Mouse (Mus musculus) heart, postnatal 14 days (tissue): ENCODE results near the gene Zfp804b. TPM values are rescaled to one million over a fixed set of nuclear protein-coding genes. Genes with fewer than 3 reads are reported as not detected.
"Not testable (repeated sequence)": the region's sequence is repeated elsewhere in the genome, so short reads cannot be mapped to it uniquely, and the experiment has no call there.

Experiments used
- DNase-seq, 2 experiments: peaks; one replicate each; pipeline ENCODE4 v3.0.0; 2021 to 2022
- intact Hi-C: fragments of 180-260 bp; cut with DNase I; formaldehyde crosslinking; loops from one replicate; pipeline ENCODE4 v1.15.1; 2025
- long read RNA-seq, 2 experiments: library from polyadenylated mRNA; stranded (forward); transcript quantifications; one replicate each; pipeline ENCODE4 v2.0.0; 2021
- total RNA-seq, 2 experiments: library from RNA; stranded (reverse); gene quantifications; 2 replicates each; pipeline ENCODE4 v1.2.3; 2021

The Zfp804b gene
- total RNA-seq = under 1 TPM; 0.10 to 0.15 TPM
- long read RNA-seq, experiment 1 = 0 reads
- long read RNA-seq, experiment 2 = 0 reads

DNA sequence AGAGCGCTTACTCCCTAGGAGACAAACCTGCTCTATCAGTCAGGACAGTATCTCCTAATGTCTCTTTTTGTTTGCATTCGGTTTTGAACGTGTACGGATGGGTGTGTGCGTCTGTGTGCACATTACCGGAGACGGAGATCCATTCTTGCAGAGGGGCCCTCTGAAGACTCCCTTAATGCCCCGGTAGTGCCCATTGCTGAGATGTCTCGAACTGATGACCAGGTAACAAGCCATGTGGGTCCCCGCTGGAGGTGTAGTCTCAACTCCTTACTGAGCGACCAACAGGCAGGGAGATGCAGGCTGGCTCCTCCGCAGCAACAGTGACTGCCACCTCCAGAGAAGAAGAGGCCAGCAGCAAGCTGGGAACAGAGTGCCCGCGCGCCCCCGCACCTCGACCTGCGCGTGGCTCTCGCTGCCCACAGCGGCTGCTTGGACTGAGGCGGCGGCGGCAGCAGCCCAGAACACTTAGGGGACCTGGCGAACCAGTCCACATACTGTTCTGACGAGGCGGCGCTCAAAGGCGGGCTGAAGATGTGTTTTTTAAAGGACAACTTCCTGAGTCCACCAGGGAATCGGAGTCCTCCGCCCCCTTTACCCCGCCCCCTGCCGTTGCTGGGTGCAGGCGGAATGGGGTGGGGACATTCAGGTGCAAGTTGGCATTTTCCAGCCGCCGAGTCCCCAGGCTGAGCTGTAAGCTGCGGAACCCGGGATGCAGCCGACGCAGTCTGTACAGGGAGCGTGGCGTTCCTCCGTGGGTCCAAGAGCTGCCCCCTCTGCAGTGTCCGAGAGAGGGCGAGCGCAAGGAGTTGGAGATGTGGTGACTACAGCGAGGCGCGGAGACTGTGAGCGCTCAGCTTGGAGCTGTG lies at the start of gene Zfp804b:
TSS of gene Zfp804b (minus strand) at position 612 of the 866 bp plus-strand sequence.
- DNase-seq = peak; percentile 4 to 25
- intact Hi-C loops = loop anchor here (10.0 kb wide), 1 partner anchor 650 kb away; no protein-coding TSS in a partner anchor

DNA sequence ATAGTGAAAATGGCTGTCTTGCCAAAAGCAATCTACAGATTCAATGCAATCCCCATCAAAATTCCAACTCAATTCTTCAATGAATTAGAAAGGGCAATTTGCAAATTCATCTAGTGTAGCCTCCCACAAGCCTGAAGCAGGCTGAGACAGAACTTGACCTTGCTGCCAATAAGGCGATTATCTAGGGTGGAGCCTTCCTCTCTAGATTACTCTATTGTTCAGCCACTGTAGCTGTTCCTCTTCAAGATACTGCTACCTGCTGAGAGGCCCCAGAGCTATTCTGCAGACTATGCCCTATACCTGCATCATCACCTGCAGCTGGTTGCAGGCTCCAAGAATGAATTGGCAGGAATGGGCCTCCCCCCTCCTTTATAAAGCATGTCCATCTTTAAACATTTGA lies 20.1 kb upstream of the Zfp804b start:
- DNase-seq, intact Hi-C loops: not testable (repeated sequence)

DNA sequence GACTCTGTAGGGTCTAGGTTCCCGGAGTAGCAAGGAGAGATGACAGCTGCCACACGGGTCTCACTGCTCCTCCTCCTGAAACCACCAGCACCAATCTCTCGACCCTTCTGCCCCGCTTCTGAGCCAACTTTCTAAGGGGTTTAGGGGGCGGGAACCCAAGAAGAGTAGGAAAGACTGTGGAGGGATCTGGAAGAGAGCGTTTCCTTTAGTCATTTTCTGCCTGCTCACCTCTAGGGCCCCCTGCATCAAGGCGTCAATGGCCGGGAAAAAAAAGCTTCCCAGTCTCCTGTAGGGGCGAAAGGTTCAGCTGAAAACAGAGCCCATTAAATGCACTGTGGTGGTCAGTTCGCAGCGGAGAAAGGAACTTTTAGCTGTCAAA lies 444 bp upstream of the Zfp804b start:
- no peak for DNase-seq
- intact Hi-C loops = loop anchor here (10.0 kb wide), 1 partner anchor 650 kb away; no protein-coding TSS in a partner anchor

DNA sequence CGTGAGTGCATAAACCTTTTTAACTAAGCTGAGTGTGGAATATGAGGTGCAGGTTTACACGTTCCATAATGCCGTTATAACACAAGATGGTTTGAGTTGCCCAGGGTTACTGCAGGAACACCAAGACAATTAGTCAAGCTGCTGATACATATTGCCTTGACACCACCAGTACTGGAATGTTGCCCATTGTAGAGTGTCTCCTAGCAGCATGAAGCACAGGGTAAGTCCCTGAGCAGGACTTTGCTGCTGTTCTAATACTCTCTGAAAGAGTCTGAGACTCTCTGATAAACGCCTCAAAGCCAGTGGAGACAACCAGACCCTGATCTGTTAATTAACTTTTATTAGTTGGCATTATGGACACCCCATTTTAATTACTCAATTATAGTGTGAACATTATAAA lies 19.0 kb downstream of the Zfp804b start:
- DNase-seq = no peak
- intact Hi-C loops = no loop called here

DNA sequence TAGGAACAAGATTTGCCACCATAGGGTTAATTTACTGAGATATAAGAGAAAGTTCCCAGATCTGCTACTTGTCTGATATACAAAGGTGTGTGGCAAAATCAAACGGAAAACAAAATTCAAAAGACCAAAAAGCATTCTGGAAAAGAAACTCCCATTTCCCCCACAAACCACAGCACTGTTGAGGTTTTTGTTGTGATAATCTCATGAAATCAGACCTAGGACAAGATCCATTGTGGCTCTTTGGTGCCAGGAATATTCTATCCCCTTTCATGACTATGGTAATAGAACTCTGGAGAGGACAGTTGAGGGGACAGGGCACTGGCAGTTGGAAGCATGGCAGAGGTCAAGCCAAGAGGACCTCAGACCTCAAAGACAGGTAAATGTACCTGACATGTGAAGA lies 40.7 kb downstream of the Zfp804b start, which contains the start of gene Tex47:
TSS of gene Tex47 (plus strand) at position 301 of the 400 bp plus-strand sequence.
- intact Hi-C loops = no loop called here

DNA sequence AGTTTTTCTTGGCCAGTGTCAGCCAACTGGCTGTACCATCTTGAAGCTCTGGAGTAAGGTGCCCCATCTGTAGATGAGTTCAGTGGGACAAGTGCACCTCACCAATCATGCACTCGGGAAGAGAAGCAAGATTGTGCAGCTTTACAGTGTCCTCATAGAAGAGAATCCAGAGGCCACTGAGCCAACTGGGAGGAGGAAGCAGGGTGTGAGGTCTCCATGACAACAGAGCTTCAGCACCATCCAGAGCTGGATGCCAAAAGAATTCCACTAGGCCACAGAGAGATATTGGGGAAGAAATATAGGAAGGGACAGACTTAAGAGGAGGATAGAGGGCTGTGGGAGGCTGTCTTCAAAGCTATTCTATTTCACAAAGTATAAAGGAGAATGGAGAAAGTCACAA lies 41.6 kb downstream of the Zfp804b start:
- intact Hi-C loops = no loop called here
- DNase-seq = no peak

More for the DNA sequence above, 40.7 kb downstream of the Zfp804b start, which contains the start of gene Tex47:
- no peak for DNase-seq

DNA sequence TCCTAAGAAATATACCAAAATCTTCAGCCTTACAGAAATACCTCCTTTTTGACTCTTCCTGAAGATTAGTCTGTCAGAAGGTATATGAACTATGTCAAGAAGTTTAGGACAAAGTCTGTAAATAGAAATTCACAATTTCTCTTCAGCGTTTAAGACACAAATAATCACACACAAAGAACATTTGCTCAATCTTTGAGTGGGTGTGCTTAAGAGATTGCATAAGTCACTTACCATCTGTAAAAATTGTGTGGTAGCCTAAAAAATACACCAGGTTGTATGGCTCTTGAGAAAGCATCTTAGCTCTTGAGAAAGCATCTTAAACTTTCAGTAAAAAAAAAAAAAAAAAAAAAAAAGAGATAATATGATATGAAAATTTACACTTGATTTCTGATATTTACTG lies 60.2 kb downstream of the Zfp804b start:
- intact Hi-C loops = no loop called here
- no peak for DNase-seq

DNA sequence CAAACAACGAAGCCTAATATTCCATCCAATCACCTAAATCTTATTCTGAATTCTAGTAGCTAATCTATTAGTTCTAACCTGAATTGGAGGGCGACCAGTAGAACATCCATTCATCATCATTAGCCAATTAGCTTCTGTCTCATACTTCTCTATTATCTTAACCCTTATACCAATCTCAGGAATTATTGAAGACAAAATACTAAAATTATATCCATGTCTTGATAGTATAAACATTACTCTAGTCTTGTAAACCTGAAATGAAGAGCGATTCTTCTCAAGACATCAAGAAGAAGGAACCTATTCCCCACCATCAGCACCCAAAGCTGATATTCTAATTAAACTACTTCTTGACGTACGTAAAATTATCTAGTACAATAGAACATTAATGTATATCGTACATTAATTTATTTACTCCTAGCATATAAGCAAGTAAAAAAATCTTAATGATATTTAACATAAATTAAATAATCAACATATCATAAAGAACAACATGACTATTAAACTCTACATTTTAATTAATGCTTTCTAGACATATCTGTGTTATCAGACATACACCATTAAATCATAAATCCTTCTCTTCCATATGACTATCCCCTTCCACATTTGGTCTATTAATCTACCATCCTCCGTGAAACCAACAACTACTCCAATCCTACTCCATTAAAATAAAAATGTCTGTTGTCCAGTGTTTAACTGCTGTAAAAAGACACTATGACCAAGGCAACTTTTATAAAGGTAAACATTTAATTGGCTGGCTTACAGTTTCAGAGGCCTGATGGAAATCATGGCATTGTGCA lies 67.7 kb downstream of the Zfp804b start:
- intact Hi-C loops = no loop called here
- no peak for DNase-seq

DNA sequence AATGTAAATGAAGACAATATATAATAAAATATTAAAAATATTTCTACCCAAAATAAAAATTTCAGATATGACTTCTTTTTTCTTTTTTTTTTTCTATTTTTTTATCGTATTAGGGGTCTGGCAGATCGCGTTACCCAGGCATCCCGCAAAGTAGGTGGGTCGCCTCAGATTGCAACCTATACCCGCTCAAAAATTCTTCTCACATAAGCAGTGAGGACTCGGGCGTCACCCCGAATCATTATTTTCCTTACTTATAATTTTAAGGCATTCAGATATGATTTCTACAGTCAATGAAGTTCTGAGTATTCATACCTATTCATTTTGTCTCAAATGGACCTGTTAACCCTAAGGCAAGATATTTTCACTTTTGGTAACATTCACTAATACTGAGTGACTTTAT lies 167.0 kb downstream of the Zfp804b start:
- intact Hi-C loops = no loop called here

DNA sequence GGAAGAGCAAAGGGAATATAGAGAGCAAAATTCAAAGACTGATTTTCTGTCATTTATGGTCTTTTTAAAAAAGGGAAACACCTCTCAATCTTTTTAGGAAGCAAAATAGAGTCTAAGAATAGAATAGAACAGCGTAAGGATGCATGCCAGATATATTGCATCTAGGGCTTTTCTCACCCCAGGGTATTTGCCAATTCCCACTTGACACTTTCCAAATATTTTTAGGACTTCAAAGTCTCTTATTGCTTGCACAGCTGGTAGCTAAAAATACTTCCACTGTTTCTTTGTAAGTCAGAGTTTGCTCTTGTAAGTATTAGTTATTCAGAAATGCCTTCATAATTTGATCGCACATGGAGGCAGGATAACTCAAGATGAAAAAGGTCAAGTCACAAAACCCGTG lies 204.9 kb downstream of the Zfp804b start:
- intact Hi-C loops = no loop called here
- DNase-seq = no peak

More for the DNA sequence above, 167.0 kb downstream of the Zfp804b start:
- no peak for DNase-seq

DNA sequence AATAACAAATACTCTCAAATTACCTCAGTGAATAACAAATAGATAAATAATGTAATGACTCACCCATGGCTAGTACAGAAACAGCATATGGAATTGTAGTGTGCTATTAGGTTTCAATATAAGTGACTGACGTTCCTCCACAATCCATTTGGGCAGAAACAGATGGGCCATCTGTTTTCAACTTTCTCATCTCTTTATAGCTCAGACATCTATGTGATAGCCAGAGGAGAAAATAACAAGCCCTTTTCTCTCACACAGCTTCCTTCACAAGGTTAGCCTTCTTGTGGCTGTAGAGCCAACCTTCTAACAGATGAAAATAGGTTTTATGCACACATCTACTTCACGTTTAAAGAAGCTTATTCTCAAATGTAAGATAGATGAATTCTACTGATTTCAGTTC lies 242.2 kb downstream of the Zfp804b start:
- intact Hi-C loops = no loop called here
- DNase-seq = no peak

DNA sequence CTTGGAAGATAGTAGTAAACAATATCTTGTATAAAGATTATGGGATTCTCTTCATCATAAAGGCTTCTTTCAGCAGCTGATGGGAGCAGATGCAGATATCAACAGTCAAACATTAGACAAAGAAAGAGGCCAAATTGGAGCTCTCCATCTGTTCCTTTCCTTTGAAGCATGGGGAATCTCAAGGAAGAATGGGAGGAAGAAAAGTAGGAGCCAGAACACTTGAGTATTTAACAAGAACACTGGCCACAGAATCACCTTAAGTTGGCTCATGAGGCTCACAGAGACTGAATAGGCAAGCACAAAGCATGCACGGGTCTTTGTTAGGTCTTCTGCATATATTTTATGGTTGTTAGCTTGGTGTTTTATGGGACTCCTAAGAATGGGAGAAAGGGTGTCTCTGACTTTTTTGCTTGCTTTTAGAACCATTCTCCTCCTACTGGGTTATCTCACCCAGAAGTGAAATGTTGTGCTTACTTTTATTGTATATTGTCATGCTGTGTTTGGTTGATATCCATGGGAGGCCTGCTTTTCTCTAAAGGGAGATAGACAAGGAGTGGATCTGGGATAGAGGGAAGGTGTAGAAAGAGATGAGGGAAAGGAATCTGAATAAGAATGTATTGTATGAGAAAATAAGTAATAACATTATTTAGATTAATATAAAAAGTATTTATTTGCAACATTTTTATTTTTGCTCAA lies 270.5 kb downstream of the Zfp804b start:
- DNase-seq = no peak
- intact Hi-C loops = no loop called here

DNA sequence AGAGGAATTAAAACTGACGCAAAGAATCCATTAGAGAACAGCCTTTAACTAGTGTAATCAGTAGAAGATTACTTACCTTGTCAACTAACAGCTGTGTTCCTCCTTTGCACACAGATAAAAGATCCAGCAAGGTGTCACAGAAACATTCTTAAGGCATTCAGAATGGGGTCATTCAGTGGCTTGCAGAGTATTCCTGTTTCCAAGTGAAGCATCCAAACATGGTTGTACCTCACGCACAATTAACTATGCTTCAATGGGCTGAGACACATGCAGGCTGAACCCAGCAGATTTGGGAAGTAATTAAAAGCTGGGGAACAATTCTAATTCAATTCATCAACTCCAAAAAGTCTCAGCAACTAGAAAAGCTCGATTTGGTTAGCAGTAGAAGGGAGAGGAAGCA lies 337.1 kb downstream of the Zfp804b start:
- intact Hi-C loops = no loop called here
- DNase-seq = no peak

DNA sequence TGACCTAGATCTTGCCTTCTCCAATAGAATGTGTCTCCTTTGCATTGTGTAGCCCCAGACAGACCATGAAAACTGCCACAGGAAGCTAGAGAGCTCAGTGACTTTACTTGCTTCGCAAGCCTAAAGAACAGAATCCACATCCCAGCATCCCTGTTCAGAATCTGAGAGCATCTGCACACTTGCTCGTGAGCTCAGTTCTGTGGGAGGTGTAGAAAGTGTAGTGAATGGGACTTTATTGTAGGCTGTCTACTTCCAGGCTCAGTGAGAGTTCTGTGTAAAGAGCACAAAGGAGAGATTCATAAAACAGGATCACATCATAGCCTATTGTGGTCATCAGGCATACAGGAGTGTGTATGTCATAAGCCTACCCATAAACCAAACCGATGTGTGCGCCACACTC lies 360.6 kb downstream of the Zfp804b start:
- intact Hi-C loops = no loop called here
- DNase-seq = no peak

DNA sequence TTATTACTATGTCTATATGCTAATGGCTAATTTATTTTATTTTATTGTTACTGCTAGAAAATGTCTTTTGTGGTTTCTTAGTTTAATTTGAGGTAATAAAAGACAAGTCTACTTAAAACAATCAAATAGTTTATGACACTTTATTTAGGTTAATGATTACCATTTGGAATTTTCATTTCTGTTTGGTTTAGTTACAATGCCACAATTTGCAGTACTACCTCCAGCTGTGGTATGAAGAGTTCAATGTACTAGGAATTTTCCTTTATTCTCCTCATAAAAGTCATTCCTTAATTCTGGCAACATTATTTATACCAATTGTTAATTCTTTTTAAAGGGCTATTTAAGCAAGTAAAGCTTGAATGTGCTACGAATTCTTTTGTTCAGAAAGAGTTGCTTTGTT lies 409.7 kb downstream of the Zfp804b start:
- intact Hi-C loops = no loop called here
- DNase-seq = no peak

DNA sequence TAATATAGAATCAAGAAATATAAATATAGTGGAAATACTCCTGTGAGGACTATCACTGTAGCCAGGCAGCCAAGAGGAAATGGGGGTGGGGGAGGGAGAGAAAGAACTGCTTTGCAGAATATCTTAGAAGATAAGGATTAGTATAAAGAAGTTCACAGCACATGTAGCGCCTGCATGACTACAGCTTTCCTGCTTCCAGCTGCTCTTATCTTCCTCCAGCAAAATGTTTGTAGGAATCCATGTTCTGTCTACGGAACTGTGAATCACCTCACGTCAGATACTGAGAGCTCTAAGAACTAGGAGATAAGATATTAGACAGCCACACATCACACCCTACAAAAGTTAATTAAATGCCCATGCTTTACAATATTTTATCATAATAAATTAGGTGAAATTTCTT lies 433.3 kb downstream of the Zfp804b start:
- intact Hi-C loops = no loop called here
- DNase-seq = no peak

DNA sequence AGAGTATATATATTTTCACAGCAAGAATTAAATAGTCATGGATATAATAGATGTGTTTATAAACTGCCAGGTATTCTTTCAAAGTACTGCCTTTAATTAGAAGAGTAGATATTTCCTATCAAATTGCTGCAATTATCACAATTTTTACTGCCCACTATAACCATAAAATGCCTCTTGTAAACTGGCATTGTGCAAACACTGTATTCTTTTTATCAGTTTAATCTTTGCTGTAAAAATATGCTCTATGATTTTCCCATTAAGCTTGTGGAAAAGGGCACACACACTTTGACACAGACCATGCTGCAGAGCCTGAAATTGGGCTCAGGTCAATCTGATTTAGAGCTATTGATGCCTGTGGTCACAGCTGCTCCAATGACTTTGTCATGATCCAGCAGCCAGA lies 463.2 kb downstream of the Zfp804b start:
- no peak for DNase-seq
- intact Hi-C loops = no loop called here

DNA sequence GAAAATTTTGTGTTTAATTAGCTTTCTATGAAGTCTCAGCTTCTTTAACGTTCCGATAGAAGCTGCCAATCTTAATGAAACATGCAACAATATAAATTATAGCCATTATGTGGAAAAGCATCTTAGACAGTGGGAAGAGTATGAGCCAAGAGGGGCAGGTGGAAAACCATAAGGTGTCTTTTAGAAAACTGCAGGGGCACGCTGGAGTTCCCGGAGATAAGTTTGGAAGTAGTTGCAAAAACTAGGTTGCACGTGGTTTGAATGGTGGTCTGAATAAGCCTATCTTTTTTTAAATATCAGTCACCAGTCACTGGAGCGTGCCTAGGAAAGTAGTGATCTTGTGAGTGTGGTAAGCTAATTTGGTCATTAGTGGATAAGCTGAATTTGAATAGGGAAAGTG lies 473.0 kb downstream of the Zfp804b start:
- intact Hi-C loops = no loop called here
- DNase-seq = no peak

DNA sequence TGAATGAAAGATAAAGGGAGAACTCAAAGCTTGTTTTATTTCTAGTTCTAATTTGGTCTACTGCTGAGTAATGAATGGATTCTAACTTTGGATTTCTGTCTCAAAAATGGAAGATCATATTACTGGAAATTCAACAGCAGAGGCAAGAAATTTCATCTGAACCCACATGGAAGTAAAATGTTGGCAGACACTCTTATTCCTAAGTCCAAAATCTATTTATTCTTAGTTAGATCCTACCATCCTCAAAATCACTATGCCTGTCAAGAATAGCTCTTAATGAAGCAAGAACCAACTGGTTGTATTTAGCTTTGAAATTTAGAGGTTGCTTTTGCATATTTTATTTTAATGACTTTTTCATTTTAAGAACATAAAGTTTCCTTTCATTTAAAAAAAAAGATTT lies 473.6 kb downstream of the Zfp804b start:
- intact Hi-C loops = no loop called here
- DNase-seq = no peak

DNA sequence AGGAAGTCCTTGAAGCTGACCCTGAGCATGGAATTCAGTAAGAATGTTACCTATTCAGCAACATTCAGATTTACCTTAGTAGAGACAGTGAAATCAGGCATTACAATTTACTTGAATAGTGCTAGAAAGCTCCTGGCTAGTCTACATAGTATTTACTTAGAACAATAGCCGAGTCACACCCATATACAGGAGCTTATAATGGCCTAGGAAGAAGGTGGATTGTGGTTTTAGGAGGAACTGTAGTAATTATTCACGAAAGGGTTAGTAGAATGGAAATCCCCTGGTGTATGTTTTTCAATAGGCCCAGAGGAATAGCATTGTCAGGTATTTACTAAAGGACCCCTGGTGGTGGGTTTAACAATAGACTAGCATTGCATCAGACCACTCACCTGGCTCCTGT lies 549.2 kb downstream of the Zfp804b start:
- intact Hi-C loops = no loop called here

DNA sequence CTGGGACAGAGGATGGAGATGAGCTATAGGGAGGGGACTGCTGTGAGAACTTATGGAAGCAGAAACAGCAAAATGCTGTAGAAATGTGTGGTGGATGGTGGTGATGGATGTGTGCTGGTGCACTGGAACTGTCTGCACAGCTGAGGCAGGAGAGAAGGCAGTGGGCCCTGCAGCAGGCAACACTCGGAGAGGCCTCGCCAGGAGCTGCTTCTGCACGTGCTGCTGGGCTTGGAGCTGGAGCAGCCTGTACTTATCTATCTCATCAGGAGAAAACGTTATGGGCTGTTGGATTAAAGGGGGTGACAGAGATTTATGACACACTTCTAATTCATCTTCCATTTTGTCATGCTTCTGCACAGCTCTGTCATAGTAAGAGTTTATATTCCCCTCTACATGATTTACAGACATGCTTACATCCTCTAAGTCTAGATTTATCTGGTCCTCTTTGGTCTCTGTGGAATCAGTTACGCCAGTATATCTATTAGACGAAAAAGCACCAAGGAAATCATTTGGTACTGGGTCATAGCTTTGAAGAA lies 575.1 kb downstream of the Zfp804b start:
- intact Hi-C loops = no loop called here
- DNase-seq = no peak

More for the DNA sequence above, 549.2 kb downstream of the Zfp804b start:
- DNase-seq = no peak
